Mouse (Mus musculus) adrenal gland, adult 18-20 months (tissue): ENCODE measurements at regions not wholly inside any gene's neighbourhood (a gene's known extent, or its start where the extent isn't known, plus 50 kb on each side); places are given as distances from the start of the nearest gene placed in this dataset.

Experiments used
- DNase-seq, 2 experiments: peaks; one replicate each; pipeline ENCODE4 v3.0.0; 2021 to 2022; ENCODE audit warnings: low spot score in 2 of 2

- DNase-seq, result no peak
These were observed 203.2 kb upstream of the Tle3 start for GRCm38 (mm10) chr9:61168931-61169330.

GRCm38 (mm10) chr9:61169506-61170090 is 202.6 kb upstream of the Tle3 start:
- no peak for DNase-seq

- no peak for DNase-seq
These were observed 201.2 kb upstream of the Tle3 start for GRCm38 (mm10) chr9:61170921-61171320.

GRCm38 (mm10) chr9:61172421-61172820 is 199.7 kb upstream of the Tle3 start:
- no peak for DNase-seq

GRCm38 (mm10) chr9:61173548-61173947 is 198.6 kb upstream of the Tle3 start:
- no peak for DNase-seq

GRCm38 (mm10) chr9:61175381-61175780 is 196.8 kb upstream of the Tle3 start:
- DNase-seq, result no peak

- DNase-seq, result no peak
These were observed 195.3 kb upstream of the Tle3 start for GRCm38 (mm10) chr9:61176856-61177255.

GRCm38 (mm10) chr9:61186541-61187420 is 185.4 kb upstream of the Tle3 start:
- DNase-seq, result no peak

GRCm38 (mm10) chr9:61187713-61188399 is 184.3 kb upstream of the Tle3 start:
- no peak for DNase-seq

- DNase-seq, result no peak
These were observed 182.9 kb upstream of the Tle3 start for GRCm38 (mm10) chr9:61189295-61189694.

GRCm38 (mm10) chr9:61199077-61199753 is 173.0 kb upstream of the Tle3 start:
- DNase-seq, result peak in 1 of 2 experiments; percentile 32

GRCm38 (mm10) chr9:61199891-61200290 is 172.3 kb upstream of the Tle3 start:
- DNase-seq, result no peak

- DNase-seq, result peak in 1 of 2 experiments; percentile 14
These were observed 171.7 kb upstream of the Tle3 start for GRCm38 (mm10) chr9:61200295-61200955.

- DNase-seq, result no peak
These were observed 167.1 kb upstream of the Tle3 start for GRCm38 (mm10) chr9:61205049-61205448.

- no peak for DNase-seq
These were observed 165.3 kb upstream of the Tle3 start for GRCm38 (mm10) chr9:61206725-61207365.

GRCm38 (mm10) chr9:61207423-61208150 is 164.6 kb upstream of the Tle3 start:
- no peak for DNase-seq

- DNase-seq, result no peak
These were observed 160.5 kb upstream of the Tle3 start for GRCm38 (mm10) chr9:61211627-61212026.

- DNase-seq, result no peak
These were observed 157.2 kb upstream of the Tle3 start for GRCm38 (mm10) chr9:61214943-61215342.

- no peak for DNase-seq
These were observed 156.0 kb upstream of the Tle3 start for GRCm38 (mm10) chr9:61216012-61216770.
